Mouse (Mus musculus) heart, adult 11 months (tissue): Measurements from ENCODE around the gene Gm43552.

Experiments
- DNase-seq: peaks from one replicate; pipeline ENCODE4 v3.0.0; 2022

Gene Gm43552

GRCm38 (mm10) chr5:65492716-65493531 is at the start of gene Gm43552:
TSS of gene Gm43552 (minus strand) at chr5:65492833.
- peak; percentile 100 for DNase-seq

- DNase-seq, result no peak
Observed at GRCm38 (mm10) chr5:65541889-65542288, 49.3 kb upstream of the Gm43552 start.

- no peak for DNase-seq
Observed at GRCm38 (mm10) chr5:65539786-65540185, 47.2 kb upstream of the Gm43552 start.

GRCm38 (mm10) chr5:65538829-65539228 is 46.2 kb upstream of the Gm43552 start:
- peak; percentile 2 for DNase-seq

DNA sequence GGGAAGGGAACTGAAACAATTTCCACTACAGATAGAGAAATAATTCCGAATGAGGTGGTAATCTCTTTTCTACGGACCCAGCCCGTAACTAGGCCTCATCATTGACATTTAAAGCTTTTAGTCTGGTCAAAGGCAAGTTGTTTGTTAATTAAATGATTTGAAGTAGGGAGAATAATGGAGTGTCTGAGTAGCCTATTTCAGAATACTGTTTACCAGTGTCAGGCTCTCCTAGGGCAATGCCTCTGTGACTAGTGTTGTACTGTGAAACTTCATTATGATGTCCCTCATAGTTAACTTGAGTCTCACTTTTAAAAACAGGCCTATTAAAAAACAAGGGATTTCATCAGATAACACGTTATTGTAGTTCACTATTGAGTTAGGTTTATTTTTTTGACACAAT is 45.5 kb upstream of the Gm43552 start:
- DNase-seq, result peak; percentile 33

- peak; percentile 97 for DNase-seq
Observed at GRCm38 (mm10) chr5:65537420-65538071, 44.9 kb upstream of the Gm43552 start.

DNA sequence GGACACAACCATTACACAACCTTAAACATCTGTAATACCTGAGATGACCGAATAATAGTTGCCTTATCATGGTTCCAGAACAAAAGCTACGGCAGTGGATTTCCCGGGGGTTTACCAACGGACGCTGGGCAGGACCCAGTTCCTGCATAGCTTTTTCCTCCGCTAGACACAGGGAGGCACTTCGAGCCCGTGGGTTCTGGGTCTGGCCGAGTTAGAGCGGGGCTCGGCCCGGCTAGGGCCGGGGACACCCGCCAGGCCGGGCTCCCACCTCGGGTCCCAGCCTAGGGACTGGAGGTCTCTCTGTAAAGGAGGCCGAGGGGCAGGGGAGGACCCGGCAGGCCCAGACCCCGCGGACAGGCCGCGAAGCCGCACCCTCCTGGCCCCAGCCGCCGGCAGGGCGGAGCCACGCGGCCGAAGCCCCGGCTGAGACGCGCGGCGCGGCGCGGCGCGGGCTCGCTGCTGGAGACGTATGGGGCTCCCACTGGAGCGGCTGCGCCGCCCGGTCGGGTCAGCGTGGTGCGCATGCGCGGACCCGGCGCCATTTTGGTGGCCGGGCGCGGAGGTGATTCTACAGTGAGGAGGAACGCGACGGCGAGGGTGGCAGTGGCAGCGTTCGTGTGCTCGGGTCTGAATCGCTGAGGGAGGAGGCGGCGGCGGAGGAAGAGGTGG is 44.3 kb upstream of the Gm43552 start, which contains the start of the genes Smim14 and Ube2k:
TSS of gene Smim14 (minus strand) at position 434 of the 669 bp plus-strand sequence.
TSS of gene Ube2k (plus strand) at position 483 of the 669 bp plus-strand sequence.
- DNase-seq, result peak; percentile 100

DNA sequence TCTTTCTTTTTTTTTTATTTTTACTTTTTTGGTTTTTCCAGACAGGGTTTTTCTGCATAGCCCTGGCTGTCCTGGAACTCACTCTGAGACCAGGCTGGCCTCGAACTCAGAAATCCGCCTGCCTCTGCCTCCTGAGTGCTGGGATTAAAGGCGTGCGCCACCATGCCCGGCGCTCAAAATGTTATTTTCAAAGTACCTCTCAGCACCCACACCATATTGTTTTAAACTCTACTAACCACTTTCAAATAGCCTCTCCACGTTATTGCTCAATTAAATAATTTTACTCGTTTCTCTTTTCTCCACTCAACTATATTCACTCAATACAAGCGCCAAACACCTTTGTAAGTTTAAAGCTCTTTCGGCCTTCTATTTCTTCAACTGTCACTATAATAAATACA is 43.4 kb upstream of the Gm43552 start:
- peak; percentile 74 for DNase-seq

DNA sequence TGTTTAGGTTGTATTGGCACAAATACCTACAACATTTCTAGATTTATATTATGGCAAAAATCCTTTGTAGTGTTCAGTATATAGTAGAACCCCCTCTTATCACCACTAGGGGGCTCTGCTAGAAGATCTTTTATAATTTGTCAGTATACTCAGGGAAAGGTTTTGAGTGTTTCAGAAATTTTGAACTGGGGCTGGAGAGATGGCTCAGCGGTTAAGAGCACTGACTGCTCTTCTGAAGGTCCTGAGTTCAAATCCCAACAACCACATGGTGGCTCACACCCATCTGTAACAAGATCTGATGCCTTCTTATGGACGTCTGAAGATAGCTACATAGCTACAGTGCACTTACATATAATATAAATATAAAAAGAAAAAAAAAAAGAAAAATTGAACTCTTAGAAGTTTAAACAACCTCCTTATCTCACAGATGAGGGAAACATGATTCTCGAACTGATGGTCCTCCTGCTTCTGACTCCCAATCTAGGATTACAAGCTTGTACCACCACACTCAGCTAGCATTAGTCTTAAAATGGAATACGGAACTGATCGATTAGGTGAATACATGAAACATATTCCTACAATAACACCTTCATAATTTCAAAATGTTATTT is 42.9 kb upstream of the Gm43552 start:
- peak; percentile 90 for DNase-seq

DNA sequence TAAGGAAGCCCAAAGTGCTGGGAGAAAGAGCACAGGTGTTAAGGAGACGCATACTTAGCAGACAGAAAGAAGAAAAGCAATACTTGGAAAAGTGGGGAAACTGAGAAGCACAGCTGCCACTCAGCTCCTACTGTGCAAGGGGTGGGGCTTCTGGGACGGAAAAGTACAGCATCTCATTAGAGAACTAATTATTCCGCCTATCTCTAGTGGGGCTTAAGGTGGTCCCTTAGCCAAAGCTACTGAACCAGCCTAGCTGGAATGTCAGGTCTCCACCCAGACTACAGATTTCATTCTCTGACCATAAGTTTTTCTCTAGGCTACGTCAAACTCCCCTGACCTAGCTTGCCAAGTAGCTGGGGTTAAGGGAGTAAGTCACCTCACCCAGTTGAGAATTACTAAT is 41.9 kb upstream of the Gm43552 start:
- DNase-seq, result peak; percentile 74

DNA sequence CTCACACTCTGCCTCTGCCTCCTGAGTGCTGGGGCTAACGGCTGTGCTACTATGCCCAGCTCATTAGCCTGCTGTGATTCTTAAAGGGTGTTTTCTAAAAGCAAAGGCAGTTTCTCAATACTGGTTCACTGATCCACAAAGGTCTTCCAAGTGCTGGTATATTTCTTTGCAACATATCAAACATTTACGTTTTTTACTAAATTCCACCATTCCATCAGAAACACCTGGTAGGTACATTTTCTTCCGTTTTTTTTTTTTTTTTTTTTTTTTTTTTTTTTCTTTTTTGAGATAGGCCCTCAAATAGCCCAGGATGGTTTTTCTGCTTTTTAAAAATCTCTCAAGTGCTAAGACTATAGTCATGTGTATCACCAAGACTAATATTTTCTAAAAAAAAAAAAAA is 38.6 kb upstream of the Gm43552 start:
- DNase-seq, result no peak

DNA sequence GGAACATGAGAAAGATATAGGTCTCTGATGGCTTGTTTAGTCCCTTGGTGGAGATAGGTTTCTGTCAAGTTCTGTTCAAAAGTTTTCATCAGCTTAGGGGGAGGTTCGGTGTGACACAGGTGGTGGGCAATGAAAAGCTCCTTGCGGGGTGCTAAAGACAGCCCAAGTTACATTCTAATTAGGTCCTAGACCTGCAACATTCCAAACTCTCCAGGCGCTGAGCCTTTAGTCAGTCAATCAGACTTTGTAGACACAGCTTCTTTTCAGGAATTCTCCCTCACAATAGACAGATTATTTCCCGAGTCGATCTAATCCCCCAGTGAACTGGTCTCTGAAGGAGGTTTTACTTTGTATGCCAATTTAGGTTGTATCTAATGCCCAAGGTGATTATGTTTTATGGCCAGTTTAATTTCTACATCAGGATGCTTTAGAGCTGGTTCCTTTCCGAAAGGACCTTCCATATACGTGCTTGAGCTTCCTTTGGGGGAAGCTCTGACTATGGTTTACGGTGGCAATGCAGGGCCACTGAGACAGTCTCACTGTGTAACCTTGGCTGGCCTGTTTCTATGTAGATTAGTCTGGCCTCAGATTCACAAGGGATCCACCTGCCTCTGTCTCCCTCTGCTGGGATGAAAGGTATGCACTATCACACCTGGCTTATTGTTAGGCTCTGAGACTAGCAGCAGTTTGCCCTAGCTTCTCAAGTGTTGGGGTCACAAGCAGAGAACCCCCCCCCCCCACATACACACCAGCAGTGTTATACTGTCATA is 33.2 kb upstream of the Gm43552 start:
- DNase-seq, result peak; percentile 75

DNA sequence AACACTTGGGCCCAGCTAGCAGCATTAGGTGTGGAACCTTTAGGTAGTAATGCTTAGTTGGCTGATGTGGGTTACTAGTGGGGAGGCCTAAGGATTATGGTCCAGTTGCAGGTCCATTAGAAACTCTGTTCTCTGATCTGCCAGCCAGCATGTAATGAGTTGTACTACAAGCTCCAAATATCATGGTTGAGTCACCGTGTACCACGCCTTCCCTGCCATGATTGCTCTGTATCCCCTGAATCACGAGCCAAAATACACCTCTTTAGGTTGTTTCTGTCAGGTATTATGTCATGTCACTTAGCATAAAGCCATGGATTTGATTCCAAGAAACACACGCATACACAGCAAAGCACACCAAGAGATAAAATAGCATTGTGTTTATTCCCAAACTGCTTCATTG is 32.2 kb upstream of the Gm43552 start:
- DNase-seq, result peak; percentile 17

- DNase-seq, result peak; percentile 27
Observed at GRCm38 (mm10) chr5:65521803-65522202, 29.2 kb upstream of the Gm43552 start.

DNA sequence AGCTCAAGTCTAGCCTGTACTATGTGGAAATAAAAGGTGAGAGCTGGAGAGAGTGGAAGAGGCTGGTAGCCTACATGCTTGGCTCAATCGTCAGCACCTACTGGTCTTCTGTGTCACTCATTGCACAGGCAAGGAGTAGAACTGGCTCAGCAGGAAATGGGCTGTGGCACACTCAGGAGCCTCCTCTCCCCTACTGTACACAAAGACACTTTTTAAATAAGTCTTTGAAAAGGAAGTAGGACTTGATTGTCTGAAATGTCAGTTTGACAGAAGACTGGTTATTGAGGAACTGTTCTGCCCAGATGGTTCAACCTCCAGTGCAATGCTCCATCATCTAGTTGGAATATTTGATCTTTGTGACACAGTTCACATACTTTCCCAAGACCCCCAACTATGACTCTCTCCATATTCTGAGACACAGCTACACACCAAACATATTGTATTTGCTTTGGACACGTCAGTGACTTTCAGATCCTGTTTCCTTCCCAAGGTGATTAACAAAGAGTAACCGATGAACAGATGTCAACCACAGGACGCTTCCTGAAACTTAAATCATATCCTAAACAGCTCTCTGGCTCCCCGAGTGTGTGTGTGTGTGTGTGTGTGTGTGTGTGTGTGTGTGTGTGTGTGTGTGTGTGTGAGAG is 22.1 kb upstream of the Gm43552 start:
- peak; percentile 46 for DNase-seq

GRCm38 (mm10) chr5:65513506-65513905 is 20.9 kb upstream of the Gm43552 start:
- peak; percentile 85 for DNase-seq

DNA sequence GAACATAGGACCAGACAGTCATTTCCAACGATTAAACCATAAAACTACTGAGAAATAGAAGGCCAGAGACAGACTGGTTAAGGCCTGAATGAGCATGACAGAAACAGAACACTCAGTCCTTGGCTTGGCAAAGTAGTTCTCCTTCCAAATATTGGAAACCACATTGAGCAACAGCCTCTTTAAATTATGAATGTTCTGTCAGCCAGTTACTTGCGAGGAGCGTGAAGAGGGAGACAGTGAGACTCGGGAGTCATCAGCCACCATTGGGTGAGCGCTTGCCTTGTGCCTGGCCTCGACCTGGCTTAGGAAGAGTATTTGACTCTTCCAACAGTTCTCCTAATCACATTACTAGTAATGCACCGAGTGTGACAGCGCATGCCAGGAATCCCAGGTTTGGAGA is 15.8 kb upstream of the Gm43552 start:
- DNase-seq, result peak; percentile 88

DNA sequence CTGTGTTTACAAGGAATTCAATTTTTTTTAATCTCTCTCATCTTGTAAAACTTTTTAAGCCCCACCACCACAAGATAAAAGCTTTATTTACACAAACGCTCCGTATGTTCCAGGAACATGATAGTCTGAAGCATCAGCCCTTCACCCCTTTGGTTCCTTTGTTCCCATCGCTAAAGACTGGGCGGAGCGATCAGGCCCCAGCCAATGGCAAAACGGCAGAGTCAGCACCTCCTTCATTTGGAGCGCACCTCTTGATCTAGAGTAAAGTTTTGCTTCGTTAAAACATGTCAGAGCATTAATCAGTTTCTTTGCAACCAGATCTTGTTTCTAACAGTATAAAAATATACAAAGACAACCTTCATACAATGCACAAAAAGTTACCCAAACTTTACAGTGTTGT is 13.2 kb upstream of the Gm43552 start:
- peak; percentile 85 for DNase-seq

- peak; percentile 56 for DNase-seq
Observed at GRCm38 (mm10) chr5:65501407-65501806, 8.8 kb upstream of the Gm43552 start.

DNA sequence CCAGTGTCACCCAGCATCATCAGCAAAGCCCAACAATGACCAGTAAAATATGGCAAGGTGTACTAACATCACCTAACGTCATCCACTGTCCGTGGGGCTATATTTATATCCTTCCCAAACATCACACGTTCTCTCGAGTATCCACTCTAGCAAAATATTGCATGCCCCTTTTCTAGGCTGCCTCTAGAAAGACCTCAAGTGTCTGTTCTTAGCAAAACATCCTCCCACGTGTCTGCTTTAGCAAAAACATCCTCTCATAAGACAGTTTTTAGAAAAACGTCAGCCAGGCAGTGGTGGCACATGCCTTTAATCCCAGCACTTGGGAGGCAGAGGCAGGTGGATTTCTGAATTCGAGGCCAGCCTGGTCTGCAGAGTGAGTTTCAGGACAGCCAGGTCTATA is 7.6 kb upstream of the Gm43552 start:
- no peak for DNase-seq

GRCm38 (mm10) chr5:65491767-65492715 is 592 bp downstream of the Gm43552 start:
- peak; percentile 99 for DNase-seq
